Mouse (Mus musculus): ENCODE measurements around the gene Folr1. TPM values are rescaled to one million over a fixed set of nuclear protein-coding genes. Genes with fewer than 3 reads are reported as not detected.

Folr1 gene
- 6.8 and 11.9 TPM in 2 replicates for polyA plus RNA-seq (2016; fragmentation: Nextera tagmentation; extraction: Ambion mirVana)

DNA sequence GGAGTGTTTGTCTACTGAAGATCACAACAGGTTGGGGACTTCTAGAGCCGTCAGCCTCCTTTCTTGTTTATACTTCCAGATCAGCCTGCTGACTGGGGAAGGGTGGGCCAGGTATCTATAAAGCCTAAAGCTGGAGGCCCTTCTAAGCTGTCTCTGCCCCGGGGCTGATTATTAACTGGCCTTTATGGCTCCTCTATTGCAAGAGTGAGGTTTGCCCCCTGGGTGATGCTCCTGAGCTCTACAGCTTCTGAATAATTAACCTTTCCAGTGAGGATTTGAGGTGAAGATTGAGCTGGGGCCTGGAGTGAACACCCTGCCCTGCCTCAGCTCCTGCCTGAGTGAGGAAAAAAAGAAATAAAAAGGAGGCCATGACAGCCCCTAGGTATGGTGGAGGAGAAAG lies at the start of gene Folr1:
TSS of gene Folr1 (minus strand) at position 160 of the 400 bp plus-strand sequence.
- Histone ChIP-seq H3K4me1 (peaks cover 5% of the 10 kb centered on the region; the same call in 1 of the 2 replicates), H3K27me3 (no peaks in the 10 kb centered on the region), H3K9me3 (no peaks in the 10 kb centered on the region), H3K36me3 (no peaks in the 10 kb centered on the region), H3K9ac (replicated peaks) (no peak within 1 kb of the TSS), H3K27ac (replicated peaks) (no peak within 1 kb of the TSS), H3K4me3 (no peak within 1 kb of the TSS), H3K4me2 (replicated peaks) (no peak within 1 kb of the TSS)
- 72% methylated on average over 2 of the region's 2 CpGs for WGBS
- no peak for ATAC-seq (ENCODE audit: low FRiP score, low read depth)

DNA sequence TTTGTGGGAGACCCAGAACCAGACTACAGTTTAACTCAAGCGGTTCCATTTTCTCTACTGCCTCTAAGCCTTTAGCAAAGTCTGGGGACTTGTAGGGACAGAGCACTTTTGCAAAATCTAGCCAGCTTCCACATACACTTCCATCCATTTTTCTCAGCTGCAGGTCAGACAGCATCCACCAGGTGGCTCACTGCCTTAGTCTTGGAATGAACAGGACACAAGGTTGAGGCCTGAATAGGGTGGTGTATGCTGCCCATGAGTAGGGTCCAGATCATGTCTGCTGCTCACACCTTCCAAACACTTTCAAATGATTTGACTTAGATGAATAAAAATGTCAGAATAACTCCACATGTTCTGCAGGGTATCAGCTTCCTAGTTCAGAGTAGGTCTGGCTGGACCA lies 47.5 kb upstream of the Folr1 start:
- no peak overlapping the region for H3K9ac ChIP-seq (replicated peaks)
- H3K4me1 ChIP-seq = no peaks in the 10 kb centered on the region
- H3K27me3 ChIP-seq = no peaks in the 10 kb centered on the region
- H3K4me3 ChIP-seq = no peak overlapping the region
- peaks cover 14% of the 10 kb centered on the region for H3K36me3 ChIP-seq
- no peaks in the 10 kb centered on the region for H3K9me3 ChIP-seq
- no peak overlapping the region for H3K27ac ChIP-seq (replicated peaks)
- WGBS = 24% methylated on average over 1 of the region's 1 CpGs
- peak; percentile 58; the same call in 1 of the 2 replicates for ATAC-seq (ENCODE audit: low FRiP score, low read depth)
- H3K4me2 ChIP-seq (replicated peaks) = no peak overlapping the region

DNA sequence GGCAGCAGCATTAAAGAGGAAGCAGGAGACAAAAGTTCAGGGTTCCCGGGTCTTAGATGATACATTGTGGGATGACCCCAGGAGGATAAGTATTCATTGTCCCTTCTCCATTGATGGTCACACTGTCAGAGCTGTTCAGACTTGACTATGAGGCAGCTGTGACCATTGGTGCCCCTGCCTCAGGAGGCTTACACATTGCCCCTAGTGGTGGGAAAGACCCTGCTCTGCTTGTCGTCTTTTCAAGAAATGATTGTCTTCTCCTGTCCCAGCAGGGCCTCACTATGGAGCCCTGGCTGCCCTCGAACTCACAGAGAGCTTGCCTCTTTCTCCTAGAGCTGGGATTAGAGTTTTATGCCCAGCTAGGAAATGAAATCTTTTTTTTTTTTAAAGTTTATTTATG lies 41.4 kb upstream of the Folr1 start:
- Histone ChIP-seq H3K27me3 (no peaks in the 10 kb centered on the region), H3K4me1 (peaks cover 10% of the 10 kb centered on the region), H3K4me2 (replicated peaks) (no peak overlapping the region), H3K9ac (replicated peaks) (no peak overlapping the region), H3K27ac (replicated peaks) (no peak overlapping the region), H3K4me3 (no peak overlapping the region), H3K36me3 (peaks cover 50% of the 10 kb centered on the region), H3K9me3 (no peaks in the 10 kb centered on the region)
- no peak for ATAC-seq (ENCODE audit: low FRiP score, low read depth)
- 62% methylated on average over 3 of the region's 3 CpGs for WGBS

DNA sequence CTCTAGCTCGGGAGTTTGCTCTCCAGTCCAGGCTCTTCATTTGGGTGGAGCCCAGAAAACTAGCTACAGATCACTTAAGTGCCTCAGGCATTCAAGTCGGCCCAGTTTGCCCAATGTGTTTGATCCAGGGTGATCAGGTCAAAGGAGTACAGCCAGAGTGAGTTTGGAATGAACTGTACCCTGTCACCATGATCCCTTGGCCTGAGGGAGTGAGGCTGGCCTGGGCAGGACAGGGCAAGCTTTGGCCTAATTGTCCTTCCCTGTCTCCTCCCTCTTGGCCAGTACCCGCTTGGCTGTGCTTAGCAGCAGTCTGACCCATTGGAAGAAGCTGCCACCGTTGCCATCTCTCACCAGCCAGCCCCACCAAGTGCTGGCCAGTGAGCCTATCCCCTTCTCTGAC lies 39.5 kb upstream of the Folr1 start:
- 95% methylated on average over 4 of the region's 4 CpGs for WGBS
- Histone ChIP-seq H3K9ac (replicated peaks) (no peak overlapping the region), H3K4me3 (no peak overlapping the region), H3K4me1 (peaks cover 18% of the 10 kb centered on the region), H3K4me2 (replicated peaks) (no peak overlapping the region), H3K27me3 (no peaks in the 10 kb centered on the region), H3K27ac (replicated peaks) (no peak overlapping the region), H3K9me3 (no peaks in the 10 kb centered on the region), H3K36me3 (peaks cover 50% of the 10 kb centered on the region)
- no peak for ATAC-seq (ENCODE audit: low FRiP score, low read depth)

DNA sequence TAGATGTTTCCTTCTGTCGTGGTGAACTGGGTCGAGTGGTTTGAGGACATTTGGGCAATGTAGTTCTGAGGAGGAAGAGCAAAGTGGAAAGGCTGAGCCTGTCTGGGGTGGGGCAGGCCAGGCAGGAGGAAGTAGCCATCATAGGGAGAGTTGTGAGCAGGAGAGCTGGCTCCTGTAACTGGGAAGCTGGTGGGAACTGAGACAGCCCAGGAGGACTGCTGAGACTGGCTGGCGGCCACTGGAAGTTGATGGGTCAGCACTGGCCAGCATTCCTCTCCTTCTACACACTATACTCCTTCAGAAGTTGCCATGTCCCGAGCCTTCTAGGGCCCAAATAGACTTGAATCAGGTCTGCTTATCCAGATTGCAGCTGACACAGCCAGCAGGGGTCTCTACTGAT lies 37.8 kb upstream of the Folr1 start:
- H3K36me3 ChIP-seq = peaks cover 39% of the 10 kb centered on the region
- no peak overlapping the region for H3K4me2 ChIP-seq (replicated peaks)
- H3K27ac ChIP-seq (replicated peaks) = no peak overlapping the region
- 80% methylated on average over 4 of the region's 4 CpGs for WGBS
- no peaks in the 10 kb centered on the region for H3K9me3 ChIP-seq
- ATAC-seq (ENCODE audit: low FRiP score, low read depth) = no peak
- H3K4me3 ChIP-seq = no peak overlapping the region
- peaks cover 22% of the 10 kb centered on the region for H3K4me1 ChIP-seq
- H3K27me3 ChIP-seq = no peaks in the 10 kb centered on the region
- H3K9ac ChIP-seq (replicated peaks) = peak overlapping the region; percentile 34

DNA sequence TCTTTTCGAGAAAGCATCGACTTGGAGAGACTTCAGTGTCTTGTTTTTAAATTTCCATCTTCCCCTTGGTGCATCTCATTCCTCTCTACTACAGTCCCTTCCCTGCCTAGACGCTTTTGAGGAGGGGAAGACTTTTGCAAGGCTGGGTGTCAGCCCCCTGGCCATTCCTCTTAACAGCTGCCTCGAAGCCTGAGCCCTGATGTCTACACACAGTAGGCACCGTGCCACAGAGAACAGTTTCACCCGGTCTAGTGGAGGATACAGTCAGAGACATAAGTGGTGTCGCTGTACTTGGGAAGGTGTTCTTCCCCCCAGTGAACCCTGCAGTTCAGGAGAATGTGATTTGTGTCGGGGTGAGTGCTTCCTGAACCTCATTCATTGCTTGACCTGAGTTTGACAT lies 36.1 kb upstream of the Folr1 start:
- peak overlapping the region; percentile 63 for H3K4me3 ChIP-seq
- no peaks in the 10 kb centered on the region for H3K9me3 ChIP-seq
- H3K36me3 ChIP-seq = peaks cover 34% of the 10 kb centered on the region
- H3K4me1 ChIP-seq = peaks cover 22% of the 10 kb centered on the region
- no peak overlapping the region for H3K27ac ChIP-seq (replicated peaks)
- H3K9ac ChIP-seq (replicated peaks) = peak overlapping the region; percentile 78
- WGBS = 79% methylated on average over 8 of the region's 8 CpGs
- peak overlapping the region; percentile 67 for H3K4me2 ChIP-seq (replicated peaks)
- H3K27me3 ChIP-seq = no peaks in the 10 kb centered on the region
- ATAC-seq (ENCODE audit: low FRiP score, low read depth) = no peak

DNA sequence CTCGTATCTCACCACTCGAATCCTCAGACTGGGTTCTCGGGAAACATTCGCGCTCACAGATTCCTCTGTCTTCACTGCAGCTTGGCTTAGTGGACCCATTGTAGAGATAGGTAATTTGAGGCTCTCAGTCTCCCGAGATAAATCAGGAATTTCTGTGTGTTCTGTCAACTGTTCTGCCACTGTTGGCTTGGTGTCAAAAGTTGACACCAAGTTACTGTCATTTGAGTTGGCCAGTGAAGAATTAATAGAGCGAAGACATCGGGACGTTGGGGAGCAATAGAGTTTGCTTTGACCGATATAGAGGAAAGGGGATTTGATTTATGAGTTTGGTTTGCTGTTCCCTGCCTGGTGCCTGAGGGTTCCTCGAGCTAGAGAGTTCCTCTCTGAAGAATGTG lies 35.7 kb upstream of the Folr1 start, which contains the start of gene Tomt:
TSS of gene Tomt (minus strand) at position 73 of the 395 bp plus-strand sequence.
- Histone ChIP-seq H3K4me1 (peaks cover 22% of the 10 kb centered on the region), H3K9me3 (no peaks in the 10 kb centered on the region), H3K27me3 (no peaks in the 10 kb centered on the region), H3K9ac (replicated peaks) (peak within 1 kb of the TSS; percentile 78), H3K27ac (replicated peaks) (peak within 1 kb of the TSS; percentile 92), H3K4me3 (peak within 1 kb of the TSS; percentile 63), H3K36me3 (peaks cover 31% of the 10 kb centered on the region), H3K4me2 (replicated peaks) (peak within 1 kb of the TSS; percentile 67)
- ATAC-seq (ENCODE audit: low FRiP score, low read depth) = no peak
- 21% methylated on average over 11 of the region's 11 CpGs for WGBS

DNA sequence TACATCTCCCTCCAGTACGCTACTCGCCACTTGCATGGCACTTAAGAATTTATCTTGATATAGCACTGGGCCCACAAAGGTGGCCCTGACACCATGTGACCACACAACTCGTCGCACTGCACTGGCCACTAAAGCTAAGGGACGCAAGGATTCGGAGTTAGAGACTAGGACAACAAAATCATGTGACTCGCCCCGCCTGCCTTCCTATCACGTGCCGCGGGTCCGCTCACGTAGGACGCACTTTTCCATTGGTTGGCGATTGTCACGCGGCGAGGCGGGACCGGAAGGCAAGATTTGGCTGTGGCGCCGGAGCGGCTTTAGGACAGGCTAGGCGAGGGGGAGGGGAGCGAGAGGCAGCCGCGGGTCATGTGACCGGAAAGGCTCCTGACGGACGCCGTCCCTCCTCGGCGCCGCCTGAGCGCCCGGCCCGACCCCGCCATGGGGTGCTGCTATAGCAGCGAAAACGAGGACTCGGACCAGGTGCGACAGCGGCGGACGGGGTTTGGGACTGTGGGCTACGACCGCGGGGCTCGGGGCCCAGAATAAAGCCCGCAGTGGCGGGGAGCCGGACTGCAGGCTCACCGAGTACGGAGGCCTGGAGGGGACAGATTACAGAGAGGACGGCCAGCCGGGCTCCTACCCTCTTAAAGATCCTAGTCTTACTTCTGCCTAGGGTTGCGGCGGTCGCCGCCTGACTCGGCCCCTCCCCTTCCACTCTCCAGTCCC lies 35.1 kb upstream of the Folr1 start, which contains the start of gene Lamtor1:
TSS of gene Lamtor1 (plus strand) at position 344 of the 726 bp plus-strand sequence.
- H3K9me3 ChIP-seq = no peaks in the 10 kb centered on the region
- peaks cover 25% of the 10 kb centered on the region for H3K36me3 ChIP-seq
- peak within 1 kb of the TSS; percentile 67 for H3K4me2 ChIP-seq (replicated peaks)
- H3K27me3 ChIP-seq = no peaks in the 10 kb centered on the region
- H3K4me3 ChIP-seq = peak within 1 kb of the TSS; percentile 63
- WGBS = under 1% methylated on average over 57 of the region's 61 CpGs
- H3K9ac ChIP-seq (replicated peaks) = peak within 1 kb of the TSS; percentile 78
- peak within 1 kb of the TSS; percentile 92 for H3K27ac ChIP-seq (replicated peaks)
- peak; percentile 98 for ATAC-seq (ENCODE audit: low FRiP score, low read depth)
- H3K4me1 ChIP-seq = peaks cover 22% of the 10 kb centered on the region

DNA sequence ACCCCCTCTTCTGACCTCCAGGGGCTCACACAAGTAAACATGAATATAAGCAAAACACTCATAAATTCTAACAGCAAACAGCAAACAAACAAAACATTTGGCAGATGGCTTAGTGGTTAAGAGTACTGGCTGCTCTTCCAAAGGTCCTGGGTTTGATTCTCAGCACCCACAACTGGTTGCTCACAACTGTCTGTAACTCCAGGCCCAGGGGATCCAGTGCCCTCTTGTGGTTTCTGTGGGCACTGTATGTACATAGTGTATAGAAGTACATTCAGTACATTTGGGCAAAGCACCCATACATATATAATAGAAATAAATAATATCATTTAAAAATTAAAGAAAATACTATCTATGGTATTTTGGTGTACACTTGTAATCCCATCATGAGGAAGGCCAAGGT lies 32.3 kb upstream of the Folr1 start:
- H3K9ac ChIP-seq (replicated peaks) = no peak overlapping the region
- no peaks in the 10 kb centered on the region for H3K9me3 ChIP-seq
- H3K4me1 ChIP-seq = peaks cover 17% of the 10 kb centered on the region
- H3K27me3 ChIP-seq = no peaks in the 10 kb centered on the region
- no peak overlapping the region for H3K4me2 ChIP-seq (replicated peaks)
- H3K36me3 ChIP-seq = peaks cover 12% of the 10 kb centered on the region
- no peak overlapping the region for H3K27ac ChIP-seq (replicated peaks)
- ATAC-seq (ENCODE audit: low FRiP score, low read depth) = no peak
- no peak overlapping the region for H3K4me3 ChIP-seq

DNA sequence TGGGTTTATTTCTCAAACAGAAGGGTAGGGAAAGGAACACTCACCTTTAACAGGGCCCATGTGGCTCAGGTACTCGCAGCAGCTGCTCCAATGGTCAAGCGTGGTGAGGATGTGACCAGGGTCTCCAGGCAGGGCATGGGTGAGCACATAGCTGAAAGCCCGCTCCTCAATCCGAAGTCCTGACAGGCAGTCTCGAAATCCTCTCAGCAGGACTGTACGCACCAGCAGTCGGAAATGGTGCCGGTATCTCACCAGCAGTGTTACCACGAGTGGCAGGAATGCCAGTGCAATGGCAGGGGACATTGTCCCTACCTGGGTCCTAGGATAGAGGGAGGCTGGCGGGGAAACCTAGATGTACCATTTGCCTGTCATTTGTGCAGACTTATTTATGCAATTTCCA lies 31.4 kb upstream of the Folr1 start:
- WGBS = 93% methylated on average over 10 of the region's 10 CpGs
- H3K9ac ChIP-seq (replicated peaks) = no peak overlapping the region
- no peak overlapping the region for H3K27ac ChIP-seq (replicated peaks)
- ATAC-seq (ENCODE audit: low FRiP score, low read depth) = no peak
- no peak overlapping the region for H3K4me2 ChIP-seq (replicated peaks)
- peaks cover 16% of the 10 kb centered on the region for H3K4me1 ChIP-seq
- H3K9me3 ChIP-seq = no peaks in the 10 kb centered on the region
- H3K36me3 ChIP-seq = peaks cover 12% of the 10 kb centered on the region
- H3K27me3 ChIP-seq = no peaks in the 10 kb centered on the region
- no peak overlapping the region for H3K4me3 ChIP-seq

DNA sequence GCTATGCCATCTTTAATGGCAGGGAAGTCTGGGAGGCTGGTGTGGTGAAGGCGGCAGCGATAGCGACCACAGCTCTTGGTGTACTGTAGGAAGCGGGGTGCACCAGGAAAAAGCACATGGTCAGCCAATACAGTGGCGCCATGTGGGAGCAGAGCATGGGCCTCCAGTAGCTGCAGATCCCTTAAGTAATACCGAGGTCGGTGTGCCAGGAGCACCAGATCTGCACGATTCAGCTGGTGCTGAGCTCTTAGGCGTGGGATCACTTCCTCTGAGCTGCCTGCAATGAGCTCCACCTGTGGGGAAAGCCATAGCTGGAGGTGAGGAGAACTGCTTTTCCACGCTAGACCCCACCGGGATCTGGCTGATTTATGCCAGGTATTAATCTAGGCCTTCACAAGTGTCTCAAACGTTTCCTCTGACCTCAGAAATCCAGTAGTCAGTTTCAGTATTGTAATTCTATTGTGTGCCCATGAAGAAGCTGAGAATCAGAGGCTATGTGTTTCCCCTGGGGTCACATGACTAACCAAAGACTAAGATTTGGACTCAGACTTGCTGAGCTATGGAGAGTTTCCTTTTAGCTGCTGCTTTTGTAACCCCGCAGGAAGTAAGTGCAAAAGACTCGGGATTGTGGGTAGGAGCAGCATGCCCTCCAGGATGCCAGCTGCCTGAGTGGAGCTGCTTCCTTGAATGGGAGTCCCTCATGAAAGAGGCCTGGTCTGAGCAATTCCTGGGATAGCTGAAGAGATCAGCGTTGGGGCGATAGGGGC lies 29.9 kb upstream of the Folr1 start:
- WGBS = 92% methylated on average over 16 of the region's 16 CpGs
- no peak overlapping the region for H3K4me2 ChIP-seq (replicated peaks)
- no peak overlapping the region for H3K27ac ChIP-seq (replicated peaks)
- H3K4me1 ChIP-seq = peaks cover 10% of the 10 kb centered on the region
- peaks cover 12% of the 10 kb centered on the region for H3K36me3 ChIP-seq
- no peak overlapping the region for H3K4me3 ChIP-seq
- no peak overlapping the region for H3K9ac ChIP-seq (replicated peaks)
- no peaks in the 10 kb centered on the region for H3K27me3 ChIP-seq
- no peaks in the 10 kb centered on the region for H3K9me3 ChIP-seq
- ATAC-seq (ENCODE audit: low FRiP score, low read depth) = no peak

Measured in midbrain, embryonic 12.5 days (tissue).